Mouse (Mus musculus) monocyte, adult 2 months (primary cell): ENCODE data around the gene Hvcn1.
"Not testable (repeated sequence)": the region's sequence is repeated elsewhere in the genome, so short reads cannot be mapped to it uniquely, and the experiment has no call there.

ENCODE experiments used
- DNase-seq, 2 experiments: peaks; one replicate each; pipeline ENCODE4 v3.0.0; 2022; ENCODE audit warnings: low spot score in 2 of 2, low read depth in 1 of 2

The Hvcn1 gene

DNA sequence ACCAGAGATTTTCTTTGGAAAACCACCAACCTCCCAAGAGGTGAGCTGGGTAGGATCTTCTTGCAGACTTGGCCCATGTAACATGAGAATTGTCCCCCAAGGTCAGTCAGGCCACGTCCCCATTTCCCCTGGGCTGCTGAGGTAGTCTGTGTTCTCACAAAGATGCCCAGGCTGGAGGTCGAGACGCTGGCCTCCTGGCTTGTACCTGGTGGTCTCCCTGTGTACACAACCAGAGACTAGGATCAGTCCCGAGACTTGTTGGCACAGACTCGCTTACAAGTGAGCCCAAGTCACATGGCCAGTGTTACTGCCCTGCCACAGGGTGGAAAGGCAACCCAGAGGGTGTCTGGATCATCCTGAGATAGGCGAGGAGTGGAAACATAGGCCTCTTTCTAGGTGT, 4.7 kb upstream of the Hvcn1 start:
- no peak for DNase-seq

DNA sequence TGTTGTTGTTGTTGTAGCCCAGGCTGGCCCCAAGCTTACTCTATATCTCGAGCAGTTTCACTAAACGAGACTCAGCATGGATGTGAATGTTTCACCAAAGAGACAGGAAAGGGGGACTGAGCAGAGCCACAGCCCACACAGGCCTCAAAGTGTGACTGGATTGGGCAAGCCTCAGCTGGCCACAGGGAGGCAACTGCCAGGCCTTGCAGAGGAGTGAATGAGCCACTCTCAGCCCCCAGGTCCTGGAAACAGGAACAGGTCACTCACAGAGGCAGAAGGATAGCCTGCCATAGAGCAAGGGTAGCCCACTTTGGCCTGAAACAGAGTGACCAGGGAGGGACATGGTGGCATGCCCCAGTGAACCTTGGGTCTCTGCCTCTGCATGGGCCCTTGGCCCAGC, 2.4 kb upstream of the Hvcn1 start:
- DNase-seq = no peak

DNA sequence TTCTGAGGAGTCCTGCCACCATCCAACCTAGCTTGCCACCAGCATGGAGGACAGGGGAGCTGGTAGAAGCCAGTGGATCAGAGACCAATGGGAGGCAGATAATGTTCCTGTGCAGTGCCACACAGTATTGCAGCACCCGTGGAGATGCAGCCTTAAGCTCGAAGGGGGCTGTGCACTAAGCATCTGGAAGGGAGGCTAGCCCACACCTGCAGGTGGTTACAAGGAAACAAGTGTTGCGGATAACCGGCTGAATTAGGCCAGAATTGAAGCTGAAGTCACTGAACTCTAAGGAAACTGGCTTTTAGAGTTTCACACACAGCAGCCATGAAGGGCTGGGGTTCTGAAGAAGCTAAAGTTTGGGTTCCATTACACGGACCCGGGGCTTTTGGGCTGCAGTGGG, 2.3 kb downstream of the Hvcn1 start:
- no peak for DNase-seq

DNA sequence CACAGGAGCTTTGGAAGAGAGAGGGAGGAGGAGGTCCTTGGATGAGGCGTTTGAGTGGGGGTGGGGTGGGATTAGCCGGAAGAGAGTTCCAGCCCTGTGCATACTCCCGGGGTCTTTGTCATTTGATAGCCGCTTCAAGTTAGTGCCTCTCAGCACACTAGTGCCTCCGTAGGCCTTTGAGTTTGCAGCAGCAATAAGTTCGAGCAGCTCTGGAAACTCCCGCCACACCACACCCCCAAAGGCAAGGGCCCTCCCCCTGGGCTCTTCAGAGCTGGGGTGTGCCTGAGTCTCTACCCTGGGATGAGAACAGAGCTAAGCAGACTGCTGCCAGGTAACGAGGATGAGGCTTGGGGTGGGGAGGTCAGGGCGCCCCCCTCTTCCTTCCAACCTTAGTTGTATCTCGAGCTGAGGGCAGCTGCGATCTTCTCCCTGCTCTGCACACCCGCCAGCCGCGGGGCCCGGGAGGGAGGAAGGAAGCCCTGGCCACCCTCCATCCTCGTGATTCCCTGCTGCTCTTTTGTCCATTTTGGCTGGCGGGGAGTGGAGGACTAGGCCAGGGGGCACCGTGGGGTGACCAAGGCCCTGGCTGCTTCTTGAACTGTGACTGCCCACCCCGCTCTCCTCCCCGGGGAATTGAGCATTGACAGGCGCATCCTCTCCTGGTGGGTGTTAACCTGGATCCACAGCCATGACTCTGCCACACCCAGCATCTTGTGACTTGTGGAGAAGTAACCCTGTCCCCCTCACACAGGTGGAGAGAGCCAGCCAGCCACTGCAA, 3.2 kb downstream of the Hvcn1 start:
- peak in 1 of 2 experiments; percentile 55 for DNase-seq

DNA sequence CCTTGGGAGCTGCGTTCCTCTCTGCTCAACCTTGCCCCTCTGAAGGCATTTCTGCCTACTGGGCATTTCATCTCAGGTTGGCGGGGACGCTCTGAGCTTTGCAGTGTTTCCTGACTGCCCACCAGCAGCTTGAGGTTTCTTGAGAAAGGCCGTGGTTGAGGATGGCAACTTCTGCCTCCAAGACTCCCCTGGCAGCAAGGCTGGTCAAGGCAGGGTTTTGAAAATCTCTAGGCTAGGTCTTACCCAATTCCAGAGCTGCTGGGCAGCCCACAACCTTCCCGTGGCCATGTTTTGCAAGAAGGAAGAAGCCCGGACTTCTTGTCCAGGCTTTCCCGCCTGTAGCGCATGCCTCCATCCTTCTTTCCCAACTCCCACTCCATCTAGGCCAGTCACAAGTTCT, 4.3 kb downstream of the Hvcn1 start:
- no peak for DNase-seq

DNA sequence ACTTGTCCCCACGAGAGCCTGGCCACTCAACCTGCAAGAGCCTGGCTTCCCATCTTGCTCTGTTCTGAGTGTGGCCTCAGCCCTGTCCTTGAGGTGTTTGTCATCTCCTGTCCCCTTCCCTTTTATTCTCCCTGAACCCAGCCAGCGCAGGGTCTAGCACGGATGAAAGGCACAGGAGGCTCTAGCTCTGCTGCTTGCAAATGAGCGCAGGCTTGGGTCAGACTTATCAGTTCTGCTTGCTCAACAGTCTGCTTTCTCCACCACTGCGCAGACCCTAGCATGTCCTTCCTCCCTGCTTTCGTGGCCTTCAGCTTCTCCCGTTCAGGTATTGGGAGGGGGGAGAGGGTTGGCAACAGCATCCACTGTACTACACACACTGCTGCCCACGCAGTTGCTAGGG, 5.5 kb downstream of the Hvcn1 start:
- DNase-seq = no peak

DNA sequence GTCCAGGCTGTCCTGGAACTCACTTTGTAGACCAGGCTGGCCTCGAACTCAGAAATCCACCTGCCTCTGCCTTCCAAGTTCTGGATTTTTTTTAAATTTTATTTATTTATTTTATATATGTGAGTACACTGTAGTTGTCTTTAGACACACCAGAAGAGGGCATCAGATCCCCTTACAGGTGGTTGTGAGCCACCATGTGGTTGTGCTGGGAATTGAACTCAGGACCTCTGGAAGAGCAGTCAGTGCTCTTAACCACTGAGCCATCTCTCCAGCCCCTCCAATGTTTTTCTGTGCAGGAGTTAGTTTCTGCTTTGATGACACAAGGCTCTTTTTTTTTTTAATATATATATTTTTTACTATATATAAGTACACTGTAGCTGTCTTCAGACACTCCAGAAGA, 6.2 kb downstream of the Hvcn1 start:
- DNase-seq = not testable (repeated sequence)

DNA sequence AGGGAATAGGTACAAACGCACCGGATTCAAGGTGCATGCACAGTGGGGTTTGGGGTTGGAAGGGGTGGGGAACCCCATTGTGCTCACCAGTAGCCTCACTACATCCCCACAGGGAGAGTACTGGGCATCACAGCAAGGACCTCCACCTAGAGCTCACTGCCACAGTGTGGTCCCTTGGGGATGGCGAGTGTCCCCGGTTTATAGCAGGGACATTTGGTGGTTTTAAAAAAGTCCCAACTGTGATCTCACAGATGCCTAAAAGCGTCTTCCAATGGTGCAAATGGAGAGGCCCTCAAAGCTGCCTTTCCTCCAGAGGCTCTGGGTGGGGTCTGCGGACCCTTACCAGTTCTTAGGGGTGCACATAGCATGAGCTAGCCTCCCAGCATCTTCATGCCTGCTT, 7.3 kb downstream of the Hvcn1 start:
- no peak for DNase-seq

DNA sequence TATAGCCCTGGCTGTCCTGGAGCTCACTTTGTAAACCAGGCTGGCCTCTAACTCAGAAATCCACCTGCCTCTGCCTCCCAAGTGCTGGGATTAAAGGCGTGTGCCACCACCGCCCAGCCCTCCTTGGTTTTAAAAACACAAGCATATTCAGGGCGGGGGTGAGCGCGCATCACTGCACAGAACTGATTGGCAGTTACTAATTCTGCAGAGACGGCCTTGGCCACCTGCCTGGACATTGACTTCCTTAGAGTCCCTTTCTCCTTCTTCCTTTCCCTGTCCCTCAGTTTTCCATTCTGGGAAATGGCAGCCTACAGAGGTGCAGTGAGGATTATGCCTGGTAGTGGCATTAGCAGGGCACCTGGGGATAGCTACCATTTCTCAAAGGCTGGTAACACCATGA, 11.0 kb downstream of the Hvcn1 start:
- DNase-seq = no peak

DNA sequence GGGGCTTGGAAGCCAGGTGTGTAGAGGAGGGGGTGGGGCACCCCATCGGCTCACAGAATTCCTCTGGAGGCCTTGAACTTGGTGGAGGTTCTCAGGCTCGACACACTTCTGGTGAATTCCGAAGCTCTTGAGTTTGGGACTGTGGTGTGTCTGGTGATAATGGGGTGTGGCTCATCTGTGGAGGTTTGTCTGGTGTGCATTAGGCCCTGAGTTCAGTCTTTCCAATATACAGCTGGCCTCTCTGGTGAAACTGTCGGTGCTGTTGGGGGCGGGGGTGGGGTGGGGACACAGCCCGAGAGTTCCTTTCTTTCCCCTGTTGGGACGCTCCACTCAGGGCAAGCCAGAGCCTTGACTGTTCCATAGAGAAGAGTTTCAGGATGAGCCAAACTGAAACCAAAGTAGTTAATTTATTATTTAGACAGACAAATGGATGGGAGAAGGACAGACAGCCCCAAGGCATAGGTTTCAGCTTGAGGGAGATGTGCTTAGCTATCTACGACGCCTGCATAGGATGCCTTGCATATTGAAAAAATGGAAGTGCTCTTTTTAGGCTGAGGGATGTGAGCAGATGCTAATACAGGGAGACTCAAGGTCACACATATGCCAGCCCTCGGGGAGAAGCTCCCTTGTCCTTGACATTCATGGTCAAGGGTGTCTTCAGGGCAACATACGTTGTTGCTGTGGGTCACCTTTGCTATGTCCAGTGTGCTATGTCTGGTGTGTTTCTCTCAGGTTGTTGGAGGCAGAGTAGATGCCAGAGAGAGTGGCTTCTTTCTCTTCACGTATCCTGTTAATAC, 11.7 kb downstream of the Hvcn1 start:
- no peak for DNase-seq

DNA sequence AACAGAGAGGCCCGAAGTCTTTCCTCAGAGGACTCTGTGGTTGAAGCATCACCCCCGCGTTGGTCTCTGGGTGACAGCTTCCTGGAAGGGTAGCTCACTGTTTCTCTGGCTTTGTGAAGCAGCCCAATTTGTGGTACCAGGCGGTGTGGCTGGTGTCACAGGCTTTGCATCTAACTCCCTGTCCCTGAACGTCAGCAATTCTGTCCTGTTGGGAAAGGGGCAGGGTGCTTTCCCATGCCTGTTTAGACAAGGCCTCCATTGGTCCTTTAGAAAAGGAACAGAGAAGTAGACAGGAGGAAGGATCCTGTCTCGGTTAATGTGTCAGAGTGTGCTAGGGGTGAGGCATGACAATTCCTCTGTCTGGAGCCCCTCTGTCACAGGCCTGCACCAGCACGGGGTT, 12.3 kb downstream of the Hvcn1 start:
- DNase-seq = no peak

DNA sequence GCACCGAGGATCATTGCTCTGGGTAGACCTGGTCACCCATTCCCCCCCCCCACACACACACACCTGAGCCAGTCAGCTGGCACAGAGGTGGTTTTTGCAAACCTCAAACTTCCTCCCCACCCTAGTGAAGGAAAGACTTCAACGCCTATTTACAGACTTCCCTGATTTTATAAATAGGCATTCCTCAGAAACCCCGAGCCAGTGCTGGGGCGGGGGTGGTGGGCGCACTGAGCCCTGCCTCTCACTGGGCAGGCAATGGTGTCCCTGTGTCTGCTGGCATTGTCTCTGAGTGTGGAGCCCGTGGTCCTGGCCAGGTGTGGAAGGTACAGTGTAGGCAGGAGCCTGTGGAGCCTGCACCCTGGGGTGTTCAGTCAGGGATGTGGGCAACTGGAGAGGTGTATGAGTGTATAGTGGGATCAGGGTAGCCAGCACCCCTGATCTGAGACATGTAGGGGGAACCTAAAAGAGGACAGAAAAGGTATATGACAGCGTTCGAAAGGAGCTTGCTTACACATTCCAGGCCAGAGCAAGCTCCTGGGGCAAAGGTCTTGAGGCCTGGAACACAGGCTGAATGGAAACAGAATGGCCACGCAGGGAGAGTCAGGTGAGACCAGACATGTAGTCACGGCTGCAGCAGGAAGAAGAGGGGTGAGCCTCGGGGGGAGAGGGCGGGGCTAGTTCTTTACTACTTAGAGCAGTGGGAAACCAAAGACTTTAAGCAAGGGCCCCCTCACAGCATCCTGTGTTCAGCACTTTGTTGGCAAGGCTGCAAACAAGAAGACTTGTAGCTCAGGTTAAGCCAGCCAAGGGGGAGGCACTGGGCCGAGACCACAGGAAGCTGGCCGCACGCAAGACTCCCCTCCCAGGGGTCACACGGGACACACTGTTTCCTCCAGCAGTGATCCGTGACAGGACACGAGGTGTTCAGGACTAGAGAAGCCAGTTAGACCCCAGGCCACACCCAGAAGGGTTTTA, 13.3 kb downstream of the Hvcn1 start:
- no peak for DNase-seq

DNA sequence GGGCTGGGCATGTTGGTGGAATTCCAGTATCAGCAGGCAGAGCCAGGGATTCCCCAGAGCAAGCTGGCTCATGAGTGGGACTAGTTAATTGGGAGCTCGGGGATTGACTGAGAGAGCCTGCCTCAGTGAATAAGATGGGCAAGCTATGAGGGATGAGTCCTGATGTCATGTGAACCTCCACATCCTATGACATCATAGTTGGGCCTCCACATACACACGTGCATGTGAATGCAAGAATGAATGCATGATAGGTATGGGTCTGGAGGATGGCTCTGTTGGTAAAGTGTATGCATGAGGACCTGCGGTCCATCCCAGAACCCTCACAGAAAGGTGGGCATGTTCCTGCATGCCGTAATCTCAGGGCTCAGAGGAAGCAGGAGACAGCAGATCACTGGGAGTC, 14.5 kb downstream of the Hvcn1 start:
- DNase-seq = no peak

DNA sequence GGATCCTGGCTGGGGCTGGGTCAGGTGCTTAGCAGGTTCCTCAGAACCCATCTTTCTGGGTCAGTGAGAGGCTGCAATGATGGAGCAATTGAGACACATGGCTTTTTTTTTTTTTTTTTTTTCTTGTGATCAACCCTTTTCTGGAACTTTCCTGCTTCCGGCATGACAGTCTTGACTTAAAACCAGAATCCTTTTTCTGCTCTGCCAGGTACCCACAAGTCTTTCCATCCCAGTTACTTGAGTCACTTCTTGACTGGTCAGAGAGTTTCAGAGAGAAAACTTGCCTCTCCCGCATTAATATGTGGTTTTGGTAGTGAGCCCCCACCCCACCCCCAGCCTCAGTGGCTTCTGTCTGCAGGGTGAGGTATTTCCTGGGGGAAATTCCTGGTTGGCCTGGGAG, 17.7 kb downstream of the Hvcn1 start:
- no peak for DNase-seq

DNA sequence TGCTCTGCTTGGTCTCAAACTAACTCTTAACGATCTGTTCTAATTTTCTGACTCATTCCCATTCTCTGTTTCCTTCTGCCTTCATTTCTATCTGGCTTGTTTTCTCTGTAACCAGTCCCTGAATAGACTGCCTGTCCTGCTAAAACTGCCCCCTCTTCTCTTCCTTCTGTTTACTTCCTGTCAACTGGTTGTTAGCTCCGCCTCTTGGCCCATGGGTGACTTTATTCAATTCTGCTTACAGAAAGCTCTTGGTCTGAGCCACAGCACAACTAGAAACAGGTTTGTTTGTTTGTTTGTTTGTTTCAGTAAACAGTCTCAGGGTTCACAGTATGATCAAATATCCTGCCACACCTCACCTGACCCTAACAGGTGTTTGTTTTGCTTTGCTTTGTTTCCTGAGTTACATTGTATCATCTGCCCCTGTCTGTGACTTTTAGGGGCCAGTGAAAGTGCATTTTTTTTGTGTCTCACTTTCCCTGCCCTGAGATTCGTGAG, 21.7 kb downstream of the Hvcn1 start:
- DNase-seq = no peak

DNA sequence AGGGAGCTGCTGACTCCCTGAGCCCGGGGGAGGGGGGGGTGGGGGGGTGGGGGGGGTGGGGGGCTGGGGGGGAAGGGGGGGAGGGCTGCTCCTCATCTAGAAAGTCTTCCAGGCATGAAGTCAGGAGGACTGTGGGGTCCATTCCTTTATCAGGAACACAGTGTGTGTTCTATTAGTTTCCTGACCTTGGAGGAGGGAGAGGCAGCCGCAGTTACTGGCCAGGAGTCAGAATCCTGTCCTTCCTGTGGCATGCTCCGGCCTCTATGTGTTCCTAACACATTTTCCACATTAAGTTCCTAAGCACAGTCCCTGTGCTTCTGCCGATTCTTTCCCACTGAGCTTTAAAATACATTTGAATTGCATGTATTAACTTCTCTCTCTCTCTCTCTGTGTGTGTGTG, 22.2 kb downstream of the Hvcn1 start:
- DNase-seq = no peak

DNA sequence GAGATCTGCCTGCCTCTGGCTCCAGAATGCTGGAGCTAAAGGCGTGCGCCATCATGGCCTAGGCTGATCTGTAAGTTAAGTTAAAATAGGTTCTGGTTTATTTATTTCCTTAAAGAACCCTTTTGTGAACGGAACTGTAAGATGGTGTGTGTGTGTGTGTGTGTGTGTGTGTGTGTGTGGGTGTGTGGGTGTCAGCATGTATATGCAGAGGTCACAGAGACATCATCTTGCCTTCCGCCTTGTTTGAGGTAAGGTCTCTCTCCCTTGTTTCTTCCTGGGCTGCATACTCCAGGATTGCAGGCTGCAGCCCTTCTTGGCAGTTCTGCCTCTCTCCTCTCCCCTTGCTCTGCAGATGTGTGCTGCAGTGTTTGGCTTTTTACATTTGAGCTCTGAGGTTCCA, 24.2 kb downstream of the Hvcn1 start:
- DNase-seq = no peak

DNA sequence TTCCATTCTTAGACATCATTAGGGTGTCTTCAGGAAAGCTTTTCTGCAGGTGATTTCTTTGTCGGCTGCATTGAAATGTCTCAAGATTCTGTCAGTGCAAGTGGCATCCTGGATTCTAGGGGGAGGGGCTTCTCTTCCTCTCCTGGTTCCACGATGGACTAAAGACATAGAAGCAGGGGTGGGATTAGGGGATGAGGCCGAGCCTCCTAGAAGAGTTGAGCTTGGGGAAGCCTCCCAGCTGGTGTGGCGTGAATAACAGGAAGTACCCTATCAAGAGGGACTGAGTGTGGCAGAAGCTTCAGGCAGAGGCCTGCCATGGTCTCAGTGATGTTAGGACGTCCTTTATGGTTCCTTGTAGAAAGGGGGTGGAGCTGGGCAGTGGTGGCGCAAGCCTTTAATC, 24.8 kb downstream of the Hvcn1 start:
- DNase-seq = no peak

DNA sequence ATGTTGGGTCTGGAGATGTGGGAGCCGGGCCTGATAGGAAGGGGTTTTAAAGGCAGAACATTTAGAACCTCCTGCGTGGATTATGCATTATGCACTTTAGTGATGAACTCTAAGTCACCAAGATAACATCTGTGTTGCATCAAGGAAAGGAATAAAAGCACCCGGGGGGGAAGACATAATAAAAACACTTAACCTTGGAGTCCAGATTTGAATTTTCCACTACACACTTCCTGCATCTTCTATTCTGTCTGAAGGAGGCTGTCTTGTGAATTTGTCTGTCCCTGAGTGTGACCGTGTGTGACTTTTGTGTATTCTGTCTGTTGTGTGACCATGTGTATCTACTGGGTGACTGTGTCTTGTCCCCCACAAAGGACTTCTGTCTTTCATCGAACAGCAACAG, 25.4 kb downstream of the Hvcn1 start:
- DNase-seq = no peak

DNA sequence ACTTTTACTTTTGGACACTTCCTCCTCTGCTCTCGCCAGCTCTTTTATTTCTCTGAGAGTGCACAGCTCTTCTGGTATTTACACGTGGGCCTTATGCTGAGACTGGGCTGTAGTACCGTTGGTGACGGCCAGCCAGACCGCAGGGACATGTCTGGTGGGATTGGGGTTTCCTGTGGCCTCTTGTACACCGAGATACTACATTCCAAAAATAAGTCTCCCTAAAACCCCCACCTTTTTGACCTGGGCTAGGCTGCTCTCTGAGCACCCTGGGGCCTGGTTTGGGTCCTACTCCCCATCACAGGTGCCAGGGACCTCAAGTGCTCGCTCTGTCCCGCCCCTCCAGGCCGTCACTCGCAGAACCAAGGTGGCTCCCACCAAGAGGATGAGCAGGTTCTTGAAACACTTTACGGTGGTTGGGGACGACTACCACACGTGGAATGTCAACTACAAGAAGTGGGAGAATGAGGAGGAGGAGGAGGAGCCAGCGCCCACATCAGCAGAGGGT, 26.5 kb downstream of the Hvcn1 start:
- DNase-seq = no peak

DNA sequence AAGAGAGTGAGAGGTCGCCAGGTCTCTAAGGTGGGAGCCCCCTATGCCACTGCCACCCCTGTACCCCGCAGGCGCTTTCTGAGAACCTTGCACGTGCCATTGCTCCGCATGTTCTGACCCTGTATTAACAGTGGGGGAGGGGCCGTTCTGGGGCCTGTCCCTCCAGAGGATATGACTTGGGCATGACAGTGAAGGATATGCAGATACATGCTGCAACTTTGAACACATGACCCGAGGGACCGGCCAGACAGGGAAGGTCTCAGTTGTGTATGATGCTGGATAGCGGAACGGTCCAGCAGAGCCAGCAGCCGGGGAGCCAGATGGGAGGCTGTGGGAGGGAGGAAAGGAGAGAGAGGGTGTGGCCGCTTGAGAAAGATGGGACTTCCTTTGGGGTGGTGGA, 27.1 kb downstream of the Hvcn1 start:
- peak; percentile 47 to 61 for DNase-seq
